Mouse (Mus musculus): ENCODE measurements around the gene Tnni3.

- TF ChIP-seq CTCF (IDR thresholded peaks at IDR 0.05; ENCODE audit: low read depth) (no peak), EP300 (IDR thresholded peaks at IDR 0.05; ENCODE audit: low read depth) (no peak)
Measured at GRCm38 (mm10) chr7:4536369-4536768, 12.3 kb upstream of the Tnni3 start.
